Mouse (Mus musculus) CH12.LX (cell line): ENCODE measurements at regions not wholly inside any gene's neighbourhood (a gene's known extent, or its start where the extent isn't known, plus 50 kb on each side); places are given as distances from the start of the nearest gene placed in this dataset.
A peak's percentile ranks its signal among the peaks of the same experiment; 100 is the strongest.

ENCODE experiments used
- DNase-seq: peaks from one replicate; pipeline ENCODE4 v3.0.0-alpha.2; 2013; ENCODE audit errors: extremely low read depth
- H3K27ac ChIP-seq: 2 replicates; pipeline ENCODE4 v1.5.1; 2012; ENCODE audit warnings: low read depth, mild to moderate bottlenecking, control low read depth, moderate library complexity; ENCODE audit not compliant: insufficient read depth
- H3K27me3 ChIP-seq: replicated peaks from 2 replicates; pipeline ENCODE3; 2012; ENCODE audit warnings: inconsistent platforms
- H3K36me3 ChIP-seq, 2 experiments: replicated peaks in 1 of 2; 2 replicates each; pipeline versions ENCODE3 to v1.6.1; 2012; ENCODE audit warnings: inconsistent platforms in 1 of 2, low read length in 1 of 2, mild to moderate bottlenecking in 1 of 2, mixed read lengths in 1 of 2, moderate library complexity in 1 of 2; ENCODE audit not compliant: control insufficient read depth in 1 of 2, insufficient read depth in 1 of 2
- H3K4me1 ChIP-seq, 2 experiments: 2 replicates each; pipeline ENCODE4 v1.6.1; 2012; ENCODE audit warnings: inconsistent platforms in 1 of 2, moderate library complexity in 1 of 2; ENCODE audit not compliant: insufficient read depth in 2 of 2, control insufficient read depth in 1 of 2
- H3K4me2 ChIP-seq: 2 replicates; pipeline ENCODE4 v1.6.1; 2012; ENCODE audit warnings: low read depth, mild to moderate bottlenecking, control low read depth; ENCODE audit not compliant: poor library complexity, insufficient read depth, severe bottlenecking
- H3K4me3 ChIP-seq, 3 experiments: fragments of 150-350 bp in 1 of 3; sonication (generic) in 1 of 3; replicated peaks in 1 of 3; 2 replicates each; pipeline versions ENCODE3 to v1.5.1; 2011 to 2012; ENCODE audit warnings: low read depth in 2 of 3, low read length in 2 of 3, mild to moderate bottlenecking in 2 of 3, moderate library complexity in 2 of 3, control low read depth in 1 of 3, improper control_type of control experiment in 1 of 3, inconsistent platforms in 1 of 3, mixed read lengths in 1 of 3; ENCODE audit not compliant: poor library complexity in 1 of 3
- H3K79me2 ChIP-seq: replicated peaks from 2 replicates; pipeline ENCODE4 v1.6.1; 2012; ENCODE audit warnings: mild to moderate bottlenecking, moderate library complexity; ENCODE audit not compliant: control insufficient read depth, poor library complexity, insufficient read depth, severe bottlenecking; ENCODE audit errors: extremely low read depth
- H3K9ac ChIP-seq: 2 replicates; pipeline ENCODE4 v1.6.1; 2012; ENCODE audit warnings: low read depth, mild to moderate bottlenecking, control low read depth, moderate library complexity; ENCODE audit not compliant: insufficient read depth
- H3K9me3 ChIP-seq: replicated peaks from 2 replicates; pipeline ENCODE3; 2012; ENCODE audit warnings: low read length, inconsistent platforms, mixed read lengths
- BHLHE40 ChIP-seq: IDR thresholded peaks from 2 replicates; pipeline ENCODE4 v1.6.1; 2011; ENCODE audit warnings: mild to moderate bottlenecking, low read depth, low read length, improper control_type of control experiment
- CTCF ChIP-seq, 2 experiments: IDR thresholded peaks in 1 of 2; conservative IDR thresholded peaks in 1 of 2; 2 replicates each; pipeline ENCODE4 v1.5.1; 2011 to 2012; ENCODE audit warnings: low read depth in 2 of 2, low read length in 2 of 2, improper control_type of control experiment in 1 of 2, inconsistent platforms in 1 of 2, mild to moderate bottlenecking in 1 of 2, moderate library complexity in 1 of 2
- E2F4 ChIP-seq: IDR thresholded peaks from 2 replicates; pipeline ENCODE4 v1.6.1; 2011; ENCODE audit warnings: low read depth, low read length, improper control_type of control experiment; ENCODE audit not compliant: insufficient replicate concordance
- ELF1 ChIP-seq: IDR thresholded peaks from 2 replicates; pipeline ENCODE4 v1.6.1; 2014; ENCODE audit warnings: low read depth, mild to moderate bottlenecking, inconsistent platforms, low read length, improper control_type of control experiment
- GABPA ChIP-seq: IDR thresholded peaks from 2 replicates; pipeline ENCODE4 v1.6.1; 2012; ENCODE audit warnings: low read depth, low read length, improper control_type of control experiment, inconsistent platforms; ENCODE audit not compliant: insufficient replicate concordance
- HCFC1 ChIP-seq: IDR thresholded peaks from 2 replicates; pipeline ENCODE4 v1.6.1; 2012; ENCODE audit warnings: low read depth, mild to moderate bottlenecking, inconsistent platforms, low read length, improper control_type of control experiment
- IRF4 ChIP-seq: IDR thresholded peaks from 2 replicates; pipeline ENCODE4 v1.6.1; 2014; ENCODE audit warnings: low read depth, mild to moderate bottlenecking, inconsistent platforms, low read length, improper control_type of control experiment
- KAT2A ChIP-seq: IDR thresholded peaks from 2 replicates; pipeline ENCODE4 v1.6.1; 2012; ENCODE audit warnings: low read length, improper control_type of control experiment, inconsistent platforms; ENCODE audit not compliant: insufficient replicate concordance
- MXI1 ChIP-seq: IDR thresholded peaks from 2 replicates; pipeline ENCODE4 v1.6.1; 2011; ENCODE audit warnings: mild to moderate bottlenecking, low read depth, low read length, improper control_type of control experiment
- NELFE ChIP-seq: IDR thresholded peaks from 2 replicates; pipeline ENCODE4 v1.6.1; 2011; ENCODE audit warnings: low read depth, low read length, improper control_type of control experiment
- RCOR1 ChIP-seq: conservative IDR thresholded peaks from 2 replicates; pipeline ENCODE4 v1.6.1; 2012; ENCODE audit warnings: low read depth, mild to moderate bottlenecking, inconsistent platforms, low read length, improper control_type of control experiment
- SIN3A ChIP-seq: IDR thresholded peaks from 2 replicates; pipeline ENCODE4 v1.6.1; 2012; ENCODE audit warnings: low read length, improper control_type of control experiment, inconsistent platforms
- SMC3 ChIP-seq: IDR thresholded peaks from 2 replicates; pipeline ENCODE4 v1.6.1; 2011; ENCODE audit warnings: low read depth, low read length, improper control_type of control experiment
- TBP ChIP-seq: conservative IDR thresholded peaks from 2 replicates; pipeline ENCODE4 v1.6.1; 2011; ENCODE audit warnings: low read depth, low read length, improper control_type of control experiment
- TCF12 ChIP-seq: IDR thresholded peaks from 2 replicates; pipeline ENCODE4 v1.6.1; 2014; ENCODE audit warnings: low read depth, mild to moderate bottlenecking, inconsistent platforms, low read length, improper control_type of control experiment
- ZKSCAN1 ChIP-seq: IDR thresholded peaks from 2 replicates; pipeline ENCODE4 v1.6.1; 2012; ENCODE audit warnings: low read depth, inconsistent platforms, low read length, improper control_type of control experiment, borderline replicate concordance
- ZNF384 ChIP-seq: IDR thresholded peaks from 2 replicates; pipeline ENCODE4 v1.6.1; 2012; ENCODE audit warnings: low read depth, low read length, improper control_type of control experiment, inconsistent platforms
- dilution Hi-C: fragments of 300-500 bp; cut with MboI; formaldehyde crosslinking; loops from 2 replicates; pipeline ENCODE4 v1.14.3; 2020; ENCODE audit warnings: low sequenced_read_pairs; ENCODE audit not compliant: extremely low pct_unique_long_range_greater_than_20kb, extremely low pct_ligation_motif_present
- in situ Hi-C: fragments of 300-500 bp; cut with MboI; formaldehyde crosslinking; loops from 3 replicates; pipeline ENCODE4 v1.14.3; 2019; ENCODE audit warnings: low sequenced_read_pairs, low pct_ligation_motif_present, low pct_unique_long_range_greater_than_20kb, mixed read lengths

DNA sequence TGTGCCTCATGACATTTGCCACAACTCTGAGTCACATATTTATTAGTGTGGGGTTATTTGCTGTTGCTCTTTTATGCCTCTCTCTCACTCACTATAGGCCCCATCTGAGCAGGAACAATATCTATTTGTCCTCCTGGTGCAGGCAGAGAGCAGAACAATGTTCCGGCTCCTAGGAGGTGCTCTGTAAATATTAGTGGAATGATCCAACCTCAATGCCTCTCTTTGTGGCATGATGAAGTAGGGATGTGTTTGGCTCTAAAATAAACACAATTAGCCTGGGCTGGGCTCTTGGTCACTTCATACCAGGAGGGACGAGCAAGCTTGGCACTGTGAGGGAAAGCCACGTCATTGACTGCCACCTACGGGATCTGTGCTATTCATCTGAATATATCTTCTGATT is 224.8 kb upstream of the Arid1b start:
- no peaks in the 10 kb centered on the region for H3K27me3 ChIP-seq
- no peaks in the 10 kb centered on the region for H3K79me2 ChIP-seq
- no peak overlapping the region for H3K9ac ChIP-seq
- dilution Hi-C loops, result no loop called here
- peaks cover 5% of the 10 kb centered on the region for H3K9me3 ChIP-seq
- TF ChIP-seq RCOR1, result no peak
- no peak for TF ChIP-seq KAT2A
- no peak for TF ChIP-seq NELFE
- no peak for TF ChIP-seq IRF4
- TF ChIP-seq BHLHE40, result no peak
- TF ChIP-seq SMC3, result no peak
- TF ChIP-seq E2F4, result no peak
- TF ChIP-seq ZKSCAN1, result no peak
- no peak for TF ChIP-seq SIN3A
- TF ChIP-seq HCFC1, result no peak
- TF ChIP-seq ZNF384, result no peak
- no peak for TF ChIP-seq TBP
- no peak for TF ChIP-seq GABPA
- no peak for TF ChIP-seq ELF1
- no peak for TF ChIP-seq MXI1
- H3K36me3 ChIP-seq, result no peaks in the 10 kb centered on the region
- H3K4me3 ChIP-seq, result no peak overlapping the region
- in situ Hi-C loops, result no loop called here
- no peak for DNase-seq
- H3K4me1 ChIP-seq, result peaks cover 4 to 12% of the 10 kb centered on the region in 2 experiments; a peak in 3 of 4 replicates
- H3K4me2 ChIP-seq, result no peak overlapping the region
- H3K27ac ChIP-seq, result no peak overlapping the region

DNA sequence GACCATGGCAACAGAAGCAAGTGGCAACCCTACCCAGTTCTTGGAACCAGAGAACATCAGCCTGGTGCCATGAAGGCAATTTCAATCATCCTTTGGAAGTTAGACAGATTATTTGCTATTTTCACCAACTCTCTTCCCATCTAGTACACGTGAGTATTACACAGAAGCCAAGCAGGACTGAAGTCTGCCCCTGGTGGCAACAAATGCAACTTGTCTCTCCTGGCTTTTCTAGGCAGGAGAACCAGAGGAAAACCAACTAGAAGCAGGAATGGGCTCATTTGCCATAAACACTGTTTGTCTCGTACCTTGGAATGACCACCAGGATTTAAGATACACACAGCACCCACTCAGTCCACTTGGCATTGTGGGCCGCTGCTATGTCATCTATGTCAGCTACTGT is 224.1 kb upstream of the Arid1b start:
- Histone ChIP-seq H3K27ac (no peak overlapping the region), H3K36me3 (no peaks in the 10 kb centered on the region), H3K4me2 (no peak overlapping the region), H3K4me1 (peaks cover 4 to 12% of the 10 kb centered on the region in 2 experiments; a peak in 3 of 4 replicates), H3K9ac (no peak overlapping the region), H3K79me2 (no peaks in the 10 kb centered on the region), H3K27me3 (no peaks in the 10 kb centered on the region), H3K9me3 (peaks cover 5% of the 10 kb centered on the region), H3K4me3 (no peak overlapping the region)
- TF ChIP-seq CTCF (conservative IDR thresholded peaks at IDR 0.05 in 1 of 2, IDR thresholded peaks at IDR 0.05 in 1 of 2; ENCODE audit: low read depth in 2 of 2, low read length in 2 of 2) (peak; percentile 33 to 45), TCF12 (no peak)
- DNase-seq, result peak; percentile 7
- dilution Hi-C loops, result no loop called here
- in situ Hi-C loops, result no loop called here
